Mouse (Mus musculus) small intestine, adult 2 months (tissue): ENCODE measurements around the gene Acoxl.

Experiments
- CTCF ChIP-seq: fragments of 200-500 bp; IDR thresholded peaks from 2 replicates; pipeline ENCODE4 v1.5.1; 2012; ENCODE audit warnings: low read depth, mild to moderate bottlenecking, control low read depth, inconsistent platforms, low read length, moderate library complexity, mixed read lengths; ENCODE audit not compliant: insufficient replicate concordance, insufficient read length; ENCODE audit errors: extremely low read depth
- POLR2A ChIP-seq: fragments of 200-500 bp; IDR thresholded peaks from 2 replicates; pipeline ENCODE4 v1.6.1; 2012; ENCODE audit warnings: low read depth, mild to moderate bottlenecking, control low read depth, inconsistent platforms, low read length, moderate library complexity

- TF ChIP-seq CTCF (no peak), POLR2A (no peak)
Measured at GRCm38 (mm10) chr2:128067162-128067561, 228.5 kb downstream of the Acoxl start.
